Mouse (Mus musculus) heart, embryonic 10.5 days (tissue): ENCODE data around the gene Clec2e. TPM values are rescaled to one million over a fixed set of nuclear protein-coding genes. Genes with fewer than 3 reads are reported as not detected.
"Not testable (repeated sequence)": the region's sequence is repeated elsewhere in the genome, so short reads cannot be mapped to it uniquely, and the experiment has no call there.

Source experiments
- DNase-seq: peaks from one replicate; pipeline ENCODE4 v3.0.0-alpha.2; 2017; ENCODE audit warnings: low spot score
- H3K27ac ChIP-seq: fragments of 300-500 bp; sonication (generic); 2 replicates; pipeline ENCODE4 v1.5.1; 2016; ENCODE audit warnings: mild to moderate bottlenecking
- H3K27me3 ChIP-seq: fragments of 300-500 bp; sonication (generic); 2 replicates; pipeline ENCODE4 v1.6.1; 2016; ENCODE audit warnings: mild to moderate bottlenecking; ENCODE audit not compliant: poor library complexity, insufficient read depth, severe bottlenecking
- H3K36me3 ChIP-seq: fragments of 300-500 bp; sonication (generic); 2 replicates; pipeline ENCODE4 v1.6.1; 2016; ENCODE audit warnings: mild to moderate bottlenecking, moderate library complexity
- H3K4me1 ChIP-seq: fragments of 300-500 bp; sonication (generic); 2 replicates; pipeline ENCODE4 v1.6.1; 2016; ENCODE audit warnings: mild to moderate bottlenecking
- H3K4me3 ChIP-seq: fragments of 300-500 bp; sonication (generic); 2 replicates; pipeline ENCODE4 v1.5.1; 2016; ENCODE audit warnings: mild to moderate bottlenecking, moderate library complexity
- H3K9me3 ChIP-seq: fragments of 300-500 bp; sonication (generic); 2 replicates; pipeline ENCODE4 v1.6.1; 2016; ENCODE audit warnings: mild to moderate bottlenecking, moderate library complexity
- WGBS: fragments of 180-500 bp; shearing (Covaris S2); methylation state at CpG from one replicate; pipeline ENCODE4 v1.1.7; 2016; 5-methylcytosine and 5-hydroxymethylcytosine counted together
- polyA plus RNA-seq: library from polyadenylated mRNA; unstranded; fragments of >200 nt; fragmentation: Nextera tagmentation; extraction: Ambion mirVana; gene quantifications from 2 replicates; pipeline ENCODE4 v1.2.1, GENCODE M21; 2016

The Clec2e gene
- polyA plus RNA-seq, 1 experiment from 2014 or later: not detected

DNA sequence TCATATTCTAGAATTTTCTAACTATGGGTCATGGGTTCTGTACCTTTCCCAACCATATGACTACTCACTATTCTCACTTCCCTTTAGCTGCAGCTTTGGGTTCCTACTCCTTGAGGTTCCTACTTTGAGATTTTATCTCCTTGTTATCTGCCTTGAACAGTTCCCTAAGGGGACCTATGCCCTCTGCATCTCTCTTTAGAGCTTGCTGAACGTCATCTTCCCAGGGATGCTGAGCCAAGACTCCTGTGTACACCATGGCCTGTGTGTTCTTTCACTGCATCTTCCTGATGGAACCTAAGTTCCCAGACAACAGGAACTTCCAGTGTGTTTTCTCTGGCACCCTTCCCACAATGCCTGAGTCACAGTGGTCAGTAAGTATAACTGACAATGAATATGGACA is 2.8 kb downstream of the Clec2e start:
- H3K9me3 ChIP-seq: no peaks in the 10 kb centered on the region
- no peak for DNase-seq
- WGBS: 36% methylated on average over 1 of the region's 1 CpGs
- no peak overlapping the region for H3K27ac ChIP-seq
- H3K27me3 ChIP-seq: no peaks in the 10 kb centered on the region
- no peaks in the 10 kb centered on the region for H3K36me3 ChIP-seq
- H3K4me3 ChIP-seq: no peak overlapping the region
- H3K4me1 ChIP-seq: no peaks in the 10 kb centered on the region

DNA sequence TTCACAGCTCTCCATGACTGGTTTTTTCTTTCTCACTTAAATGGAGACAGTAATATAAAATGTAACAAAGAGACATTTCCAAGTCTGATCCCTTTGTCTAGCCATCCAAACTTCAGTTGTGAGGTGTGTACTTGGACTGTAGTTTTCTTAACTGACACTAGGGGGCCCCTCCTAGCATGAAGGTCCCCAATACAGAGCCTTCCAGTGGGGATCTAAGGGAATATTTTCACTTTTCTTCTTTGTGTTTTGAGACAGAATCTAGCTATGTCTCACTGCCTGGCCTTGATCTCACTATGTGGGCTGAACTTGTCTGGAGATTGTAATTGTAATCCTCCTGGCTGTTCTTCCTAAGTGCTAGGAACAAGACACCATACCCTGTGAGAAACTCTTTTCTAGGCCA is 5.5 kb downstream of the Clec2e start:
- H3K36me3 ChIP-seq: no peaks in the 10 kb centered on the region
- no peak overlapping the region for H3K27ac ChIP-seq
- H3K27me3 ChIP-seq: no peaks in the 10 kb centered on the region
- no peaks in the 10 kb centered on the region for H3K9me3 ChIP-seq
- no peak for DNase-seq
- H3K4me3 ChIP-seq: no peak overlapping the region
- no peaks in the 10 kb centered on the region for H3K4me1 ChIP-seq

DNA sequence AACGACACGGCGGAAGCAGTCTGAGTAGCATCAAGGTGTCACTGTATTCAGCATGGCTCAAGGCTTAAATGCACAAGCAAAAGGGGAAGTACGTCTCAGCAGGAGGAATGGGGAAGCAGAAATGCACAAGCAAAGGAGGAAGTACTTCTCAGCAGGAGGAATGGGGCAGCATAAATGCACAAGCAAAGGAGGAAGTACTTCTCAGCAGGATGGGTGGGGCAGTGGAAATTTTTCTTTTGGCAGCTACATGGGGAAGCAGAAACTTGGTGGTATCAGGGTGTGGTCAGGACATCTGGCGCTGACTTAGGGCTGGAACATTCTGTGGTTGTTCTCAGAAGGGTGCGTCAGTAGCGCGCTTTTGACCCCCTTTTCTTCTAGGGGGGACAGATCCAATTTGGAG is 12.1 kb downstream of the Clec2e start:
- not testable (repeated sequence) for H3K27ac ChIP-seq, H3K4me3 ChIP-seq, H3K27me3 ChIP-seq, H3K36me3 ChIP-seq, DNase-seq, H3K9me3 ChIP-seq, H3K4me1 ChIP-seq
- 89% methylated on average over 8 of the region's 8 CpGs for WGBS

DNA sequence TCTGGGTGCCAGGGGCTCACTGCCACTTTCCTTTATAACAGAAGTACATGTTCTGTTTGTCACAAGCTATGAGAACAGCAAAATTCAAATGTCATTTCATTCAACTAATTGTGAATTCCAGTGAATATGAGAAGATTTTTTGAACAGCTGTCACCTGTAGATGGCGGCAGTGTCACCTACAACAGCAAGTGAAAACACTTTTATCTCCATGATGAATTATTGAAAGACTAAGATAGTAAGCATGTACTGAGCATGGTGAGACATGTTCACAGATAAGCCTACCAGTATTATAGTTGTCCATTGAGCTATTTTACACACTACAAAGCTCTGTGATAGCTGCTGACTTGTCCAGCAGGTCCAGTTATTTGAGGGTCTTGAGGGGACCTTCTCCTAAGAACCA is 12.6 kb downstream of the Clec2e start:
- WGBS: 74% methylated on average over 1 of the region's 1 CpGs
- Histone ChIP-seq H3K27me3 (no peaks in the 10 kb centered on the region), H3K4me3 (no peak overlapping the region), H3K4me1 (no peaks in the 10 kb centered on the region), H3K36me3 (no peaks in the 10 kb centered on the region), H3K9me3 (no peaks in the 10 kb centered on the region), H3K27ac (no peak overlapping the region)
- no peak for DNase-seq

DNA sequence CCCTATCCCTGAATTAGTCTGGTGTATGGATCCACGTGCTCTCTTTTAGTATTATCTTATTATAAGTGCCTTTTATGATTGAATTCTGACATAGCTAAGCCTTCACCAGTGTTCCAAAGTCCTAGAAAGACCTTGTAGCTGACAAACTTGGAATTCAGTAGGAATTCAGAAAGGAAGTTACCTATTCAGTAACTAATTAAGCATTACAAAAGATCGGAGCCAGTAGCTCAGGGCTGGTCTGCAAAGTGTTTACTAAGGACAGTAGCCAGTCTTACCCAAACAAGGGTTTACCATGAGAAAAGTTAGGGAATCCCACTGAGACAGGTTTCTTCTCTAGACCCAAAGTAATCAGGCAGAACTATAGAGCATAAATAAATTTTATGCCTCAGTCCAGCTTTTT is 14.7 kb downstream of the Clec2e start:
- H3K9me3 ChIP-seq, H3K36me3 ChIP-seq, H3K27ac ChIP-seq, DNase-seq, H3K27me3 ChIP-seq, H3K4me1 ChIP-seq, H3K4me3 ChIP-seq: not testable (repeated sequence)
- WGBS: 81% methylated on average over 2 of the region's 2 CpGs

DNA sequence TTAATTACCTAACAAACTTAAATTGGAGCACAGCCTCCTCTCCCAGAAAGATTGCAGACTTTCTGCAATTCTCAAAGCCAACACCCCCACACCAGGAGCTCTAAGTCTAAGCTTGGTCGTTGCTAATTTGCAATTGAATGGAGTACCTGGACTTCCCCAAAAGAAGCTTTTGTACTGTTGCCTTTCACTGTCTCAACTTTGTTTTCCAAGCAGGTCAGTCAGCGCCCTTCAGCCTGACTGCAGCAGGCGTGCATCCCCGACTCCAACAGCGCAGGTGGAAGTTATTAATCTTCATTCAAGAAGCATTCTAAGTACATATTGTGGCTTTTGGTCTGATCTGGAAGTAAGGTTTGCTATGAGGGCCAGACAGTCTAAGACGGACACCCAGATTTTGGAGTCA is 15.6 kb downstream of the Clec2e start:
- no peaks in the 10 kb centered on the region for H3K36me3 ChIP-seq
- DNase-seq: no peak
- H3K4me3 ChIP-seq: no peak overlapping the region
- no peak overlapping the region for H3K27ac ChIP-seq
- H3K9me3 ChIP-seq: no peaks in the 10 kb centered on the region
- H3K4me1 ChIP-seq: no peaks in the 10 kb centered on the region
- 86% methylated on average over 6 of the region's 6 CpGs for WGBS
- H3K27me3 ChIP-seq: no peaks in the 10 kb centered on the region

DNA sequence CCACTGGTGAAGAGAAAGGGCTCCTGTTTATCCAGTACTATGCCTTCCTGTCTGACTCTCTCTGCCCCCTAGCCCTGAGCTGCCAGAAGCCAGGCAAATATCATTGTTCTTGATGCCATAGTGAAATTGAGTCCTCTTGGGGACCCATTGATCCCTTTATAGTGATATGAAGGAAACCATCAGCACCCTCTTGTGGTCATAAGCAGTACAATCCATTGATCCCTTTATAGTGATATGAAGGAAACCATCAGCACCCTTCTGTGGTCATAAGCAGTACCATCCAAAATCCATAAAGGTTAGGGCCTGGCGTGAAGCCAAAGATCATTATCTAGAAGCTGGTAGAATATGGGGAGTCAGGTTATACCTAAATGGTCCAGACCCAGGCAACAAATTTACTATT is 33.7 kb downstream of the Clec2e start:
- Histone ChIP-seq H3K27ac (no peak overlapping the region), H3K9me3 (no peaks in the 10 kb centered on the region), H3K27me3 (no peaks in the 10 kb centered on the region), H3K4me3 (no peak overlapping the region), H3K4me1 (no peaks in the 10 kb centered on the region), H3K36me3 (no peaks in the 10 kb centered on the region)
- WGBS: 71% methylated on average over 1 of the region's 1 CpGs
- DNase-seq: no peak

DNA sequence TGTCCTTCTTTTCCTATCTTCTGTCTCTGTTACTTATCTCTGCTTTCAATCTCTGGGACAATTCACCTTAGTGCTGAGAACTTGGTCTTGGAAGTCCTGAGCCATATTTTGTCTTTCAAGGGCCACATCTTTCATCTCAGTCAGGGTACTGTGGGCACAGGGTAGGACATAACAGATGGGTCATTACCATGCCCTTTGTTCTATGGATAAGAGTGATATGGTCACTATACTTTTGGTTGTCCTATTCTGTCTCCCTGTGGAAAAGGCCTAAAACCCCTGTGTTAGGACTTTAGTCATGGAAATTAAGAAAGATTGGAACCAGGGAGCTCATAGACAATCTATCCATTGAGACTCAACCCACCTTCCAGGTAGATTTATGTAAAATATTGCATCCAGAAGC is 34.2 kb downstream of the Clec2e start:
- no peak overlapping the region for H3K4me3 ChIP-seq
- H3K27ac ChIP-seq: no peak overlapping the region
- no peaks in the 10 kb centered on the region for H3K4me1 ChIP-seq
- no peaks in the 10 kb centered on the region for H3K36me3 ChIP-seq
- no peaks in the 10 kb centered on the region for H3K9me3 ChIP-seq
- no peaks in the 10 kb centered on the region for H3K27me3 ChIP-seq
- DNase-seq: no peak

DNA sequence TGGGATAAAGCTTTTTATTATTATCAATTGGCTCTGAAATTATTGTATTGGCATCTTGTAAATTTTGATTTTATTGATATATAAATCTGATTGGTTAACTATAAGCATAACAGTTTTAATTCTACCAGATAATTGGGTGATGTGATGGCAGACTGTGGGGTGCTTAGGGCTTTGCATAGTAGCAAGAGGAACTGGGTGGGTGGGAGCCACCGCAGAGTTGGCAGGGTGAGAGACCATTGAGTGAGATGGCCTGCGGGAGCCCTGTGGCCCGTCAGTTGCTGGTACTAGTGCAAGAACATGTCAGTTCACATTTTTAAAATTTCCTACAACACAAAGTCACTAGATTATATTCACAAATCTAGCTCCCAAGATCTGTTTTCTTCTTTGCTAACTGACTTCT is 34.9 kb downstream of the Clec2e start:
- no peaks in the 10 kb centered on the region for H3K36me3 ChIP-seq
- H3K4me3 ChIP-seq: no peak overlapping the region
- no peaks in the 10 kb centered on the region for H3K9me3 ChIP-seq
- 83% methylated on average over 3 of the region's 3 CpGs for WGBS
- no peak overlapping the region for H3K27ac ChIP-seq
- H3K4me1 ChIP-seq: no peaks in the 10 kb centered on the region
- H3K27me3 ChIP-seq: no peaks in the 10 kb centered on the region
- no peak for DNase-seq

DNA sequence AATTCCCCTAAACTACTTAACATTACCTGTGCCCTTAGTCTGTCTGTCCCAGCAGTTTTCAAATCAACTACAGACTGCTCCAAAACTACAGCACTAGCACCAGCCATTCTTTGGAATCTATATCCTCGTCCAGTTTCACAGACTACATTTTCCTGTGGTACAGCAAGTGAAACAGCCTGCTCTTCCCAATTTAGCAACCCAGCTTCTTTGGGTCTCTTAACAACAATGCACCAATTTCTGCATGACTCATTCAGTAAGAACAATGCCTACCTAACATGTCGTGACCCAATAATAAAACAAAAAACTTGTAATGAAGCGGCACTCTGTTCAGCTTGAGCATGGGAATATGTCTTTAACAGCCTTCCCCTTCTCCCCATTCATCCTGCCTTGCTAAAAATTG is 35.3 kb downstream of the Clec2e start:
- no peaks in the 10 kb centered on the region for H3K4me1 ChIP-seq
- no peak for DNase-seq

DNA sequence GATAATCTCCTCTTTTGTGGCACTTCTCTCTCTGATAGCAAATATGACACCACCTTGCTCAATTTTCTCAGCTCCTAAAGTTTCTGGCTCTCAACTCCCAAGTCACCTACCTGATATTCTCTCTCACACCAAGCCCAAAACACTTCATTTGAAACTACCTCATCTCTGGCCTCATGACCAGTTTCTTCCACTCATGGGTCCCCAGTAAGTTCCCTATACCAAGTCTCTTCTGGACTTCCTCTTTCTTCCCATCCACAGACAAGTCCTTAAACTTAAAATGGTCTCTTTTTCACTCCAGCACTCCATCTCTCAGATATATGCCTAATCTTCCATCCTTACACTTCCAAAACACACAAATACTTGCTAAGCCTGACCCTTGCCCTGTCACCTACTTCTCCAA is 42.7 kb downstream of the Clec2e start:
- Histone ChIP-seq H3K9me3 (no peaks in the 10 kb centered on the region), H3K4me1 (no peaks in the 10 kb centered on the region), H3K27me3 (no peaks in the 10 kb centered on the region), H3K4me3 (no peak overlapping the region), H3K36me3 (no peaks in the 10 kb centered on the region), H3K27ac (no peak overlapping the region)
- no peak for DNase-seq

More for the DNA sequence above, 35.3 kb downstream of the Clec2e start:
- no peaks in the 10 kb centered on the region for H3K9me3 ChIP-seq
- no peaks in the 10 kb centered on the region for H3K36me3 ChIP-seq
- no peak overlapping the region for H3K4me3 ChIP-seq
- H3K27me3 ChIP-seq: no peaks in the 10 kb centered on the region
- WGBS: 72% methylated on average over 3 of the region's 3 CpGs
- H3K27ac ChIP-seq: no peak overlapping the region

DNA sequence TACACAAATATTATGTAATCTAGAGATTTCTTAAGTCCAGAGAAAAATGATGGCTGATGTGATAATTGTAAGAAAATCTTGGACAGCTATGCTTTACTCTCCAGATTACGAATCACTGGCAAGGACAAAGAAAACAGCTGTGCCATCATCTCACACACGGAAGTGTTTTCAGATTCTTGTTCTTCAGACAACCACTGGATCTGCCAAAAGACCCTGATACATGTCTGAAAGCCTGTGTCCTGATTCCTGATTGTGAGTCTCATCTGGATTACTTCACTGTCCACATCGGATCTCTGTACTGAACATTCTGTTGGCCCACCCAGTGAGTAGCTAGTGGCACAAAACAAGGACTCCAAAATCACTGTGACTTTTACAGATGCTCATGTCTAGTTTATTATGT is 44.5 kb downstream of the Clec2e start:
- 75% methylated on average over 3 of the region's 3 CpGs for WGBS
- Histone ChIP-seq H3K27ac (no peak overlapping the region), H3K27me3 (no peaks in the 10 kb centered on the region), H3K9me3 (no peaks in the 10 kb centered on the region), H3K36me3 (no peaks in the 10 kb centered on the region), H3K4me1 (no peaks in the 10 kb centered on the region), H3K4me3 (no peak overlapping the region)
- DNase-seq: no peak

DNA sequence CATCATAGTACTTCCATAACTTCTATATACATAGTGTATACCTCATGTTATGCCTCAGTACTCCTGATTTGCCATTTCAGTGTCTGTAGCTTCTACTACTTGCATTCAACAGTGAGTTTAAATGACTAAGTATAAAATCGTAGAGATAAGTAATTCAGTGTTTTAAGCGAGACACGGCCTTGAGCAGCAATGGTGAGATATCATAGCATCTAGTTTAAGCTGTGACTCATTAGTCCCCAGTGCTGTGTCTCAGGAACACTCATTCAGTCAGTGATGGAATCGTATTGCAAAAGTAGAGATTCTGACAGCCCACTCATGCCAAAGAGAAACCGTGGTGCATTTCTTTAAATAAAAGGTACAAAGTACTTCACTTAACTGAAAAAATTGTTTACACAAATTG is 49.0 kb downstream of the Clec2e start:
- no peak for DNase-seq

DNA sequence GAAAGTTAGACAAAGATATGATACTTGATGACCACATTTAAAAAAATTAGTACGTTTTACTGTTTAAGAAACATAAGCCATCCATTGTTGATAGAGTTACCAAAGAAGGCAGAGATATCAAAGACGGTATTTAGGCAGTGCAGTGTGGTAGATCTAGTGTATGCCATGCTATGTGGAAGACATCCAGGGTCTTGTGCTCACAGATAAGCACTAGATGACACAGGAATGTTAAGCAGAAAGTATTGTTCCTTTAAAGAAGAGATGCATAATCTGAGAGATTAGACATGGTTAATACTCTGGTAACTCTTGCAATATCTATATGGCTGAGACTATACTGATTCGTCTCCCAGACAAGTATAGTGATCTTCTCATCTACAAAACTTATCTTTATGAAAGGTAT is 49.6 kb downstream of the Clec2e start:
- WGBS: 77% methylated on average over 3 of the region's 3 CpGs
- Histone ChIP-seq H3K9me3 (no peaks in the 10 kb centered on the region), H3K36me3 (no peaks in the 10 kb centered on the region), H3K4me3 (no peak overlapping the region), H3K27me3 (no peaks in the 10 kb centered on the region), H3K27ac (no peak overlapping the region), H3K4me1 (no peaks in the 10 kb centered on the region)
- DNase-seq: no peak

More for the DNA sequence above, 49.0 kb downstream of the Clec2e start:
- Histone ChIP-seq H3K4me1 (no peaks in the 10 kb centered on the region), H3K4me3 (no peak overlapping the region), H3K27me3 (no peaks in the 10 kb centered on the region), H3K9me3 (no peaks in the 10 kb centered on the region), H3K27ac (no peak overlapping the region), H3K36me3 (no peaks in the 10 kb centered on the region)
- WGBS: 84% methylated on average over 5 of the region's 5 CpGs
